Mouse (Mus musculus) left cerebral cortex, postnatal 10 days (tissue): ENCODE data around the gene Map4k3. TPM values are rescaled to one million over a fixed set of nuclear protein-coding genes. Genes with fewer than 3 reads are reported as not detected.
A peak's percentile ranks its signal among the peaks of the same experiment; 100 is the strongest.

Source experiments
- DNase-seq, 2 experiments: peaks; one replicate each; pipeline ENCODE4 v3.0.0; 2021 to 2022; ENCODE audit warnings: low spot score in 2 of 2, mixed read lengths in 1 of 2; ENCODE audit errors: extremely low spot score in 1 of 2
- intact Hi-C: fragments of 180-260 bp; cut with DNase I; formaldehyde crosslinking; loops from one replicate; pipeline ENCODE4 v1.15.1; 2025
- total RNA-seq, 2 experiments: library from RNA; stranded (reverse); gene quantifications; 2 replicates each; pipeline ENCODE4 v1.2.3; 2021

Map4k3 gene
- total RNA-seq, 2 experiments from 2014 or later: 56.1 to 57.6 TPM

DNA sequence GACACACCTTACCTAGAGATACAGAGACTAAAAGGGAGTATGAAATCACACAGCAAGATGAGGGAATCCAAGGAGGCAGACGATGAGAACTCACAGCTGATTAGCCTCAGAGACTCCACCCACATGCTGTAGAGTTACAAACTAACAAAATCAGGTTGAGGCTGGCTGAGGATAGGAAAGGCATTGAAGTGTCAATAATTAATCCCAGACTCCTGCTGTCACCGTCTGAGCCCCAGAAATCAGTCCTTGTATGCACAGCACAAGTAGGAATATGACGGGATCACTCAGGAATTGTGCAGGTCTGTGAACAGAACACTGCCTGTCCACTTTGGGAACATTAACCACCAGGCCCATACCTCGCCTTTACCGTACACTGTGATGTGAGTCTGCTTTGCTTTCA is 81.4 kb downstream of the Map4k3 start:
- DNase-seq: no peak
- intact Hi-C loops: no loop called here

DNA sequence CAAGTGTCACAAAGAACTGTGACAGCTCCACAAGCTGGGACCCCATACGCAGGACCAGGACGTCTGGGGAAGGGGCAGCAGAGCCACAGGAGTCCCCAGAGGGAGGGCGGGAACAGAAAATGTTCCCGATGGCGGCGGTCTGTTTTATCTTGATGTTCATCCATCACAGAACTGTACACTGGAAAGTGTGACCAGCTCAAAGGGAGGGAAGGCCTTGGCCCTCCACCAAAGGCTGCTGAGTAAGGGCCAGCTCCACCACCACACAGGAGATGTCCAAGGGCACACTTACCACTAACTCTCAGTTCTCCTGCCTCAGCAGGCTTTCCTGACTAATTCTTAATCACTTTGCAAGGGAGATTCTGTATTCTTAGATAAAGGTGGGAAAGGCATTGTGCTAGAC is 82.2 kb downstream of the Map4k3 start:
- DNase-seq: no peak
- intact Hi-C loops: no loop called here

DNA sequence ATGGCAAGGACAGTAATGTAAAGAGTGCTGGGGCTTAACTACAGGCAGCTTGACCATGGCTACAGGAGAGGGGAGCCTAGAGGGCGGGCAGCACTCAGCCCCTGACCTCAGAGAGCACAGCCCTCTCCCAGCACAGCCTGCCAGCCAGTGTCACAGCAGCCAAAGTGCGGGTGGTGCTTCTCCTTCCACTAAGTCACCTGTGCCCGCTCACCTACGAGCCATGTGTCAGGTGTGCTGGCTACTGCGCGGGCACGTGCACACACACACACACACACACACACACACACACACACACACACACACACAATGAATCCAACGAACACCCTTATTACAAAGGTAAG is 82.6 kb downstream of the Map4k3 start:
- intact Hi-C loops: no loop called here
- DNase-seq: no peak

DNA sequence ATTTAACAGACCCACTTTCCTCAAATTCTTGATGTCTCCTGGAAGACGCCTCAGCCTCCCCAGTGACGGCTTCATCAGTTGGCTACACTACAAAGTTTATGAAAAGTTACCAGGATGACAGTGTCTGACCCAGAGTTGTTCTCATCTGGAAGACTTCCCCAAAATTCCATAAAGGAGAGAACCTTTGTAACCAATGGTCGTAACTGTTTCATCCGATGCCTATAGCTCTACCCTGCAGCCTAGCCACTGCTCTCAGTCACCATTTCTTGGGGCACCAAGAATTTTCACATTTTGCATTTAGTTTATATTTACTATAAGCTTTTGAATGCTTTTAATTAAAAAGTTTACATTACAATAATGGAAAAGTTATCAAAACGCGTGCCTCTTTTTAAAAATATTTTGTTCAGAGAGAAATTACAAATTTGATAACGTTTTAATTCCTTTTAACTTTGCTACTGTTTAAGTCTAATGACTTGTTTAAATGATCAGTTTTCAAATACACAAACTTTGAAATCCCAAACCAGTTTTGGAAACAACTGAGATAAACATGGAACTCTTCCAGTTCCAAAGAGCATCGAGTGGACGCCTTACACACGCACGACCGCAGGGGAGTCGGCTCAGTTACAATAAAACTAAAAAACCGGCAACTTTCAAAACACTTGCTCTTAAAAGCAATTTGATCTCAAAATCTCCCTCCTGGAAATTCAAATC is 83.1 kb downstream of the Map4k3 start:
- intact Hi-C loops: no loop called here
- DNase-seq: no peak

DNA sequence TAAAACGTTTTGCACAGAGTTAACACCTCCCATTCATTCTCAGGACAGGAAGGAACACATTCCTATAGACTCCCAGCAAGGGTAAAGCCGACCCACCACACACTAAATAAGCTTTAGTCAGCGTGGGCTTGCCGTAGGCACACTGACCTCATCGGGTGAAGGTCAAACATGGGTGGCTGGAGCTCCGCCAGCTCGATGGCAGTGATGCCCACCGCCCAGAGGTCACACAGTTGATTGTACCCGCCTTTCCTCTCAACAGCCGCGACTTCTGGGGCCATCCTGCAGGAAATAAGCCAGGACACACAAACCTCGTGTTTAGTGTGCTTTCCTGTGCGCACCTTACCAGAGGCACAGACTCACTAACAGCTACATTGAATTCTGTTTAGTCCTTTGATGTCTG is 83.7 kb downstream of the Map4k3 start:
- intact Hi-C loops: no loop called here
- peak in 1 of 2 experiments; percentile 31 for DNase-seq

DNA sequence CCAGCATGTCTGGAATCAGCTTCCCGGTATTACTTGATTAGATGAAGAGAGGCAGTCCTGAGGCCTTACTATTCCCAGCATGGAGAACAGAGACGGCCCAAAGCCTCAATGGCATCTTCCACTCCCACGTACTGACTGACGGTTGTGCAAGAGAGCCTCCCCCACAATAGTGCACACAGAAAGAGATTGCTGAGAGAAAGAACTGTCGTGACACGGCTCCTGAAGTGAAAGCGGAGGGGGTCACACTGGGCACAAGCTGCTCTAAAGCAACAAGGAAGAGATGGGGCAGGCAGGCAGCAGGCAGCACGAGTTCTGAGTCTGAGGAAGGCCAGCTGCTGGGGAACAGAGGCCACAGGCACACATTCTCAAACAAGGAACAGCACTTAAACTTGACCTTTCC is 90.2 kb downstream of the Map4k3 start:
- no peak for DNase-seq
- intact Hi-C loops: no loop called here

DNA sequence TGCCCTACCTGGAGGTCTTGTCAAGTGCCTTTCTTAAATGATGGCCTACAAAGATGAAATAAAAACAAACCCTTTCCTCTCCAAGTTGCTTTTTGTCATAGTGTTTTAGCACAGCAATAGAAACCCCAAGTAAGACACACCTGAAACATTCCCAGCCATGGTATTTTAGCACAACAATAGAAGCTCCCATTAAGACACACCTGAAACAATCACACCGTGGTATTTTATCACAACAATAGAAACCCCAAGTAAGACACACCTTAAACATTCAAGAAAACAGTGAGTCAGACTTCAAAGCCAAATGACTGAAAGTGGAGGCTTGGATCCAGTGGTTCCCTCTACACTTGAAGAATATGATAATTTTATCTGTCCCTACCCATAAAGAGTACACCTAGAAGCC is 92.5 kb downstream of the Map4k3 start:
- intact Hi-C loops: no loop called here
- no peak for DNase-seq

DNA sequence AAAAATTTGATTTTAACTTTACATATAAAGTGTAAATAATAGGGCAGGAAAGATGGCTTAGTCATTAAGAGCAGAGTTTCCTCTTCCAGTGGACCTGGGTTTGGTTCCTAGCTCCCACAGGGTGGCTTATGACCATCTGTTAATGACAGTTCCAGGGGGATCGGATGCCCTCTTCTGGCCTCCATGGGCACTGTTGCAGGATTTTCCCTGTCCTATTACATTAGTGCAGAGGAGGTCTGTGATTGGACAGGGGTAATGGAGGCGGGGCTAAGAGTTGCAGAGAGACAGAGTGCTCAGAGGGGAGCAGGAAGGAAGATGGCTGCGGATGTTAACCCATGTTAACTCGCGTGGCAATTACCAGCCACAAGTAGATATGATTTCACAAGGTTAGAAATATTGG is 95.4 kb downstream of the Map4k3 start:
- intact Hi-C loops: no loop called here
- no peak for DNase-seq

DNA sequence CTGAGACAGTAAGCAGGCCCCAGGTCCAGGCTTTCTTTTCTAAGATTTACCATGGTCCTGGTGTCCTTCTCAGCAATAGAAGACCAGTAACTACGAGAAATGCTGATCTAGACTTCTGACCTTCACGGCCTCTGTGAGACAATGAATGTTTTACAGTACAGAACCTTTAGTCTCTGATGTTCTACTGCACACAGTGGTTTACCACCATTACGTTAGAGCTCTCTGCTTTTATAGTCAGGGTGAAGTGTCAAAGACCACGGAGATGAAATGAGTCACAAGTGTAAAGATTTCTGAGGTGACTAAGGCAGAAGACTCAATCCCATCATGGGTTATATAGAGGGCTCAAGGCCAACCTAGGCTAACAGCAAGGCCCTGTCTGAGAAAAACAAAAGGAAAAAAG is 95.9 kb downstream of the Map4k3 start:
- no peak for DNase-seq
- intact Hi-C loops: no loop called here

DNA sequence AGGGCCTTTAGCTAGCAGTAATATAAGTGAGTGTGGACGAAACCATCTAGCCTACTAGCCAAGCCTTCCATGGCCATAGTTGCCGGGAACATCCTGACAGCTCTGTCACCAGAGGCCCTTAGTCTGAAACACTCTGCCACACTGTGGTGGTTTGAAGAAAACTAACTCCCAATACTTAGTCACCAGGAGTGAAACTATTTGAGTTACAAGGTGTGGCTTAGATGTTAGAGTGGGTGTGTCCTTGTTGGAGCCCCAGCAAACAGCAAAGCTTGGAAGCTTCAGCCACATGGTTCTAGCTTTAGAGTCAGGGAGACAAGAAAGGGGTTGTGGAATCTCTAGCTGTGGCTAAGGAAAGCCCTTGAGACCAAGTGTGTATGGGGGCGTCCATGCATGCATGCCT is 97.3 kb downstream of the Map4k3 start:
- intact Hi-C loops: no loop called here
- no peak for DNase-seq

DNA sequence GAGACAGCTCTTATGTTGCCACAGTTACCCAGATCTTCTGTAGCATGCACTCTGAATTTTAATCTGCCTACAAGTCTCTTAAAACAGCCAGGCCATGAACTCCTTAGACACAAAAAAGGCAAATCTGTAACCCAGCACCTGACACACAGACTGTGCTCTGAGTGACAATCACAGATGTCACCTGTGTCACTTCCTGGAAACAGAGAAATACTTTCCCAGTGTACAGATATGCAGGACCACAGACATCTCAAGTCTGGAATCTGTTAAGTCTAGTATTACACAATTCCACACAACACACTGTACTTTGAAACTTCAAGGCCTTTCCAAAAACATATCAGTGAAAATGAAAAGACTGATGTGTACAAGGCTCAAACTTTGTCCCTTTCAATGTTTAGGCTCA is 103.3 kb downstream of the Map4k3 start:
- no peak for DNase-seq
- intact Hi-C loops: loop anchor here (10.0 kb wide), 2 partner anchors 180 to 360 kb away; no protein-coding TSS in a partner anchor

DNA sequence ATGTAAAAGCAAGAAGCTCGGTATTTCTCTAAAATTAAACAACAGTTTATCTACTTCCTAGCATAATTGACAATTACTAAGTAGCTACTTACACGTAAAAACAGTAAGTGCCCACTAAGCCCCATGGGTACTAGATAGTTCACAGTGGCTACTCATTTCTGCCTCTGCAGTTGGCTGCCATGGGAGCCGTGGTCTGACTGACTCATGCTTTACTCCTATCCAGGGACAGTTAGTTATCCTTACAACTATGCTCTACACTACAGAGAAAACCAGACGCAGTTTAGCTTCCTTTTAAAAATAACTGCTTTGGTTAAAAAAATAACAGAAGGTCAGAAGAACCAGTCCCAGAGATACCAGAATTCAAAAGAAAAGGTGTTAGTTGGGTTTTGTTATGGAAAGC is 106.6 kb downstream of the Map4k3 start:
- no peak for DNase-seq
- intact Hi-C loops: loop anchor here (10.0 kb wide), 2 partner anchors 183 to 363 kb away; no protein-coding TSS in a partner anchor

DNA sequence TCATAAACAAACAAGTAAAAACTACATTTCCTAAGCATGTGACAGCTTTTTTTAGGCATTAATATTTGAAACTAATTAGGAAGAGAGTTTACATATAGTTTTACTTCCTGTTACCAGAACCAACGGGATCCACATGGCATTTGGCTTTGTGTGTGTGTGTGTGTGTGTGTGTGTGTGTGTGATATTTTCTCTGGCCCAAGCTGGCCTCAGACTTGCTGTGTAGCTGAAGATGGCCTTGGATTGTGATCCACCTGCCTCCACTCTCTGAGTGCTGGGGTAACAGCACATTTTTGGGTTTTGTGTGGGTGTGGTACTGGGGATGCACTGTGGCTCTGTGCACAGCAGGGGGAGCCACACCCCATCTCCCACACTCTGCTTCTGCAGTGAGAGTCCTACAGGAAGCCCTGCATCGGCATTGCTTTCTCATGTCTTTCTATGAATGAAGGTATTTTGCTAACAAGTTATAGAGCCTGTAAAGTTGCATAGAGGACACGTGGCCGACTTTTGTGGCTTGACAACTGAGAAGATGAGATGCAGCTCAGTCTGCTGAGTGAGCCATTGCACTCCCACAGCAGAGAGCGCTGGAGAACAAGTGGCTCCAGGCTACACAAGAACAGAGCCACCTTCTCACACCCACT is 107.4 kb downstream of the Map4k3 start:
- intact Hi-C loops: loop anchor here (10.0 kb wide), 2 partner anchors 184 to 364 kb away; no protein-coding TSS in a partner anchor
- DNase-seq: peak; percentile 55 to 66

DNA sequence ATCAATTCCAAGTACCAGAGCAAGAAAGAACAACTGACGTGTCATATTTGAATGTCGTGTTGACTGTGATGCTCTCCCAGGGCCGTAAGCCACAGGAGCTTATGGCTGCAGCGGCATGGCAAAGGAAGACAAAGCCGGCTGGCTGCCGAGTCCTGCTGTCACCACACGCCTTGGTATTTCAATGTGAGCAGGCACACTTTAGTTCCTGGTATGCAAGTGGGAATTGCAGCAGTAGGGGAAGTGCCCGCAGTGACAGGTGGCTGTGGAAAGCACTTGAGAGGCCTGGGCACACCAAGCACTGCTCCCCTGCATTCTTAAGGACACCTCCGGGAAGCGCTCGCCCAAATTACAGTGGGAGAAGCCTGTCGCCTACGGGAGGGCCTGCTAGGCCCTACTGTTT is 108.7 kb downstream of the Map4k3 start:
- intact Hi-C loops: no loop called here
- no peak for DNase-seq

DNA sequence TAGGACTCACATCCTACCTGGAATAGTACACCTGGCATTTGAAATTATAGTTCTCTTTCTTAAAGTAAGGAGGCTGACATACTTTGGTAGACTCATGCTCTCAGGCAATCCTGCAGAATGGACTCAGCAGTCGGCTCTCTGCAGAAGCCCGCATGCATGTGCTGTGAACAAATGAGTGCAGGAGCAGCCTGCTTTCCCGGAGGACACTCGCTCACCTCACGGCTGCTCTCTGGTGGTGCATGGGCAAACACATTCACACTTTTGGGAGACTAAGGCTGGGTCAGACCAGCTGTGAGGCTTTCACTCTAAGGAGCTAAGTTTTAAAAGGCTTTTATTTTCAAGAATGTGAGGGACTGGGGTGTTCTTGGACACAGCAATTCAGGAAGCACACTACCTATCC is 109.4 kb downstream of the Map4k3 start:
- intact Hi-C loops: no loop called here
- no peak for DNase-seq

DNA sequence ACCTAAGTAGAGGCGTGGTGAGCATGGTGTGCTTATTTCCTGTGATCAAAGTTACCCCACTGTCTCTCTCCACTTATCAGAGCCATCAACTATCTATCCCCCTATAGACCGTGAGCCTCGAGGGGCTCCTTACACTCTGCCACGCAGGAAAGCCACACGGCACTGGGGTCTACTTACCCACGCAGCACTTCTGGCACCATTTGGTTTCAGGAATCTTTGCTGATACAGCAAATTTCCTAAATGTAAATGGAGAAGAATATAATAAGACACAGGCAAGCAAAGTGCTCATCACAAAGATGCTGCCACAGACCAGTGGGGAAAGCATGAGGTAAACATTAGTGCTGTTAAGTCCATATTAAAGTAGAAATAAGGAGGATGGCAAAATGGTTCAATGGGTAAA is 124.5 kb downstream of the Map4k3 start:
- DNase-seq: no peak
- intact Hi-C loops: loop anchor here (10.0 kb wide), 1 partner anchor 411 kb away; no protein-coding TSS in a partner anchor

DNA sequence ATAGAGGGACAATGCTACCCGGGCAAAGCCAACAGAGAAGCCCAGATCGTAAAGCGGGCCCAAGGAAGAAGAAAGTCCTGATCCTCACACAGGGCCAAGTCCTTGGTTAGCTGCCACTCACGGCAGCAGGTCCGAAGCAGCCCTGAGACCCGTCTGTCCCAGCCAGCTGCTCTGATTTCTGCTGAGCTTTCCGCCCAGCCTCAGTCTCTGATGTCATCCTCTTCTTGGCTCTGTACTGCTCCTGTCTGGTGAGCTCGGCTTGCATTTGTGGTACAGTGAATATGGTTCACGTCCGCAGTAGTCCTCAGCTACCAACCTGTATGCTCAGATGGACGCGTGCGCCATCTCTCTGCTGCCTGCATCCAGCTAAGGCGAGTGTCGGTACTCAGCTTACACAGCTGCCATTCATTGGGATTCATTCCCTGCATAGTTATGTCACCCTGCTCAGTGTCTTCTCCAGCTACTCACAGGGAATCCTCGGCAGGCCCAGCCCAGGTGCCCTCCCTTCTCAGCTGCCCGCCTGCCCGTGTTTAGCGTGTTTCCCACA is 125.1 kb downstream of the Map4k3 start:
- intact Hi-C loops: loop anchor here (10.0 kb wide), 1 partner anchor 412 kb away; no protein-coding TSS in a partner anchor
- DNase-seq: no peak

DNA sequence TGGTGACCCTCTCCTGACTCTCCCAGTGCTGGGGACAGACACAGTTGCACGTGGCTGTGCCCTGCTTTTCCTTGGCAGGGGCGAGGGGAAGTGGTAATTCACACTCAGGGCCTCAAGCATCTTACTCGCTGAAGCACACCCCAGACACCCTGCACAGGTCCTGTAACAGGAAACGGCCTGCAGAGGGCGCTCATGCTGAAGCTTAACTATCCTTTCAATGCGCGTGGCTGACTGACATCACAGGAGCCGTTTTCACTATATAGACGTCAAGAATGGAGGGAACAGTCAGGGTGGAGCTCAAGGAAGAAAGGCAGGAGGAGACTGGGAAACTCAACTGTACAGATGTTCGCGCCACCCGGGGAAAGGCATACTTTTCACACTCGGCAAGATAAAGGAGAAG is 126.9 kb downstream of the Map4k3 start:
- peak in 1 of 2 experiments; percentile 66 for DNase-seq
- intact Hi-C loops: loop anchor here (10.0 kb wide), 1 partner anchor 413 kb away; no protein-coding TSS in a partner anchor

DNA sequence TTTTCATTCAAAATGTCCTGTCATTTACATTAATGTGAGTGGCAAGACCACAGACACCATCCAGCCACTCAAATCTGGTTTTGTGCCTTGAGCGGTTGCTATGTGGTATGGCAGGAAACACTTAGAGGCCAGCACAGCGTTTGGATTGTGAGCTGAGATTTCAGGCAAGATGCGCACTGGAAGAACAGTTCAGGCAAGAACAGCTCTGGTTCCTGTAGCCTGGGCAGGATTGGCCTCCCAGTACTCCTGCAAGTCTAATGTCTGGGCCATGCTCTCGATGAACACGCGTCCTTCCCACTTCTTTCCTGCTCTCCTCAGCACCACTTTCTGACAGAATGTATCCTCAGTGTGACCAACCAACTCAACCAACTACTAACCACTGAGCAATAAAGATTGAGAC is 145.2 kb downstream of the Map4k3 start:
- no peak for DNase-seq
- intact Hi-C loops: no loop called here

DNA sequence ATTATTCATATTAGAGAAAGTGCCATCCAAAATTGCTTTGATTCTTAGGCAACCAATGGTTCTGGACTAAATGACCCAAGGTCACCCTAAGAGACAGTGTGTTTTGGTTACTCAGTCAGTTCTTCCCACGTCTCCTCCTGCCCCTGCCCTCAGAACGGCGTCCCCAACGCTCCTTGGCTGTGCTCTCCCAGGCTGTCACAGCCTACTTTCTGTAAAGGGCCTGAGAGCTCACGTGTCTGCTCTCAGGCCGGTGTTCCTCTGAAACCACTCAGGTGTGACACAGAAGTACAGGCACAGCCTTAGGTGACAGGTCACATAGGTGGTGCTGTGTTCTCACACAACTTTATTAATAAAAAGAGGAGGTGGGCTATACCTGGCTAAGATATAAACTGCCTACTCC is 148.4 kb downstream of the Map4k3 start:
- intact Hi-C loops: no loop called here
- no peak for DNase-seq
